In the genomic region with DNA sequence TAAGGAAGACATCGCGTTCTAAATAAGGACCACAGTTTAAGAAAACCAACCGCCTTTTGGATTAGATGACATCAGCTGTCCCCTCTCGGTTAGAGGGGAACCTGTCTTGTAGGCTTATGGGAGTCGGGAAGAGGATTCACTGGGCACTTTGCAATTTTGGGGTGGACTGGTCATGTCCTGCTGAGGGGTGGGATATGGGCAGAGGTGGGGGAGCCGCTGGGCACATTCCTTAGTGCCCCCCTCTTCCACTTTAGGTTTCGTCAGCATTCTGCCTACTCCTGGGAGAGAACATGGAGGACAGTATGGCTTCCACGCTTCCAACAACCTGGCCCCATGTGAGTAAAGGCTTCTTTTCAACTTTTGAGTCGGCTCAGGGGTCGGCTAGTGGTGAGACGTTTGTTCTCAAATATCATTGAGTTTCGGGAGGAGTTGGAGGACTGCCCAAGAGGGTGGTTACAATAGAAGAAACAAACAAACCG, we compare ENCODE assay signal across 8 mouse cellular contexts. TPM values are rescaled to one million over a fixed set of nuclear protein-coding genes. Genes with fewer than 3 reads are reported as not detected.
DNase-seq lines count a peak whose midpoint lies in the region; ATAC-seq and TF ChIP-seq lines count a peak whose summit lies in the region.

No protein-coding gene starts in this region.

- peak overlapping the region; percentile 35 for H3ac ChIP-seq in myocyte (ENCODE audit: control insufficient read depth, insufficient read length)

- H3K36me3 ChIP-seq in erythroblast, embryonic 14.5 days (ENCODE audit: control insufficient read depth) = peaks cover 40% of the 10 kb centered on the region
- H3K36me3 ChIP-seq in hindbrain, embryonic 16.5 days (ENCODE audit: control insufficient read depth, insufficient read depth, low read length) = peaks cover 33% of the 10 kb centered on the region
- peaks cover 40% of the 10 kb centered on the region for H3K36me3 ChIP-seq in liver, embryonic 12.5 days
- H3K36me3 ChIP-seq in myocyte (ENCODE audit: control insufficient read depth, insufficient read depth) = peaks cover 12% of the 10 kb centered on the region

- H3K9ac ChIP-seq in hindbrain, embryonic 16.5 days (ENCODE audit: low read depth, low read length) = peak overlapping the region; percentile 55
- peak overlapping the region; percentile 79 for H3K9ac ChIP-seq in liver, embryonic 12.5 days

- peak overlapping the region; percentile 69 for H3K4me3 ChIP-seq in erythroblast, embryonic 14.5 days (replicated peaks)
- H3K4me3 ChIP-seq in hindbrain, embryonic 16.5 days (ENCODE audit: low read length) = peak overlapping the region; percentile 52
- H3K4me3 ChIP-seq in liver, embryonic 12.5 days = peak overlapping the region; percentile 71
- peak overlapping the region; percentile 76 for H3K4me3 ChIP-seq in myocyte

- peaks cover 8% of the 10 kb centered on the region for H3K9me3 ChIP-seq in erythroblast, embryonic 14.5 days (ENCODE audit: control insufficient read depth, low read length)
- H3K9me3 ChIP-seq in hindbrain, embryonic 16.5 days (ENCODE audit: control insufficient read depth, low read length) = peaks cover 21% of the 10 kb centered on the region
- peaks cover 16% of the 10 kb centered on the region for H3K9me3 ChIP-seq in liver, embryonic 12.5 days (replicated peaks)

- 34% methylated on average over 13 of the region's 13 CpGs for WGBS in hindbrain, embryonic 16.5 days
- 29% methylated on average over 13 of the region's 13 CpGs for WGBS in liver, embryonic 12.5 days (ENCODE audit: insufficient replicate concordance)

- H3K27ac ChIP-seq in hindbrain, embryonic 16.5 days (ENCODE audit: low read depth, low read length) = peak overlapping the region; percentile 40
- H3K27ac ChIP-seq in liver, embryonic 12.5 days = peak overlapping the region; percentile 62

- TF ChIP-seq POLR2A in myocyte (IDR thresholded peaks at IDR 0.05; ENCODE audit: insufficient read length, low read depth) = no peak

- ATAC-seq in hindbrain, embryonic 16.5 days = peak; percentile 60
- peak; percentile 38 for ATAC-seq in liver, embryonic 12.5 days

- peak overlapping the region; percentile 63 for H3K4me2 ChIP-seq in hindbrain, embryonic 16.5 days (ENCODE audit: low read length)
- H3K4me2 ChIP-seq in liver, embryonic 12.5 days = peak overlapping the region; percentile 80
- H3K4me2 ChIP-seq in myocyte (ENCODE audit: low read depth) = peak overlapping the region; percentile 73

- peak; percentile 16 for DNase-seq in kidney, adult 11 months
- DNase-seq in kidney, adult 18-20 months = no peak
- peak; percentile 76 for DNase-seq in NIH3T3 (ENCODE audit: low read depth)
- DNase-seq in ovary, postnatal 36 days (ENCODE audit: low spot score) = no peak

- H3K27me3 ChIP-seq in erythroblast, embryonic 14.5 days (ENCODE audit: control insufficient read depth) = no peaks in the 10 kb centered on the region
- H3K27me3 ChIP-seq in hindbrain, embryonic 16.5 days (replicated peaks; ENCODE audit: control insufficient read depth, insufficient read depth, low read length) = no peaks in the 10 kb centered on the region
- no peaks in the 10 kb centered on the region for H3K27me3 ChIP-seq in liver, embryonic 12.5 days (replicated peaks)
- no peaks in the 10 kb centered on the region for H3K27me3 ChIP-seq in myocyte (ENCODE audit: control insufficient read depth, insufficient read depth, insufficient read length)

- H3K4me1 ChIP-seq in erythroblast, embryonic 14.5 days (ENCODE audit: control insufficient read depth) = peaks cover 26% of the 10 kb centered on the region
- no peaks in the 10 kb centered on the region for H3K4me1 ChIP-seq in hindbrain, embryonic 16.5 days (ENCODE audit: control insufficient read depth, insufficient read depth, low read depth, low read length)
- peaks cover 19% of the 10 kb centered on the region for H3K4me1 ChIP-seq in liver, embryonic 12.5 days

- H3K79me2 ChIP-seq in myocyte (ENCODE audit: control insufficient read depth, insufficient read depth) = no peaks in the 10 kb centered on the region

TF ChIP-seq in myocyte, 11 proteins besides CTCF, POLR2A, EP300 and RAD21:
- no peak for TF ChIP-seq MYOG (IDR thresholded peaks at IDR 0.05; ENCODE audit: control insufficient read depth in 1 of 3, insufficient read depth in 1 of 3, insufficient read length in 2 of 3, low read depth in 2 of 3)
- TF ChIP-seq E2F4 (IDR thresholded peaks at IDR 0.05; ENCODE audit: insufficient read depth) = no peak
- no peak for TF ChIP-seq USF1 (IDR thresholded peaks at IDR 0.05; ENCODE audit: low read depth)
- TF ChIP-seq REST (IDR thresholded peaks at IDR 0.05; ENCODE audit: insufficient read depth, insufficient read length) = no peak
- no peak for TF ChIP-seq SRF (IDR thresholded peaks at IDR 0.05; ENCODE audit: control insufficient read depth, insufficient read length, low read depth)
- TF ChIP-seq MYOD1 (IDR thresholded peaks at IDR 0.05; ENCODE audit: control insufficient read depth in 1 of 3, insufficient read length in 2 of 3, low read depth in 2 of 3) = no peak
- no peak for TF ChIP-seq TCF12 (IDR thresholded peaks at IDR 0.05; ENCODE audit: insufficient read depth, poor library complexity, severe bottlenecking)

RNA-seq across cellular contexts. Expression of a gene that starts 0.7 kb away (rescaled TPM):
- polyA plus RNA-seq in erythroblast, embryonic 14.5 days (2012) = 0.06 and 0.24 TPM in 2 replicates
- polyA plus RNA-seq in hindbrain, embryonic 16.5 days (2015; fragmentation: Nextera tagmentation; extraction: Ambion mirVana) = 24.7 and 30.6 TPM in 2 replicates
- 16.1 and 16.4 TPM in 2 replicates for polyA plus RNA-seq in liver, embryonic 12.5 days (2016; fragmentation: Nextera tagmentation; extraction: Ambion mirVana)
- 11.4 TPM for polyA plus RNA-seq in myocyte (2012; fragmentation: generic; extraction: Trizol)

RNA-seq across cellular contexts. Expression of a gene that starts 16.6 kb away (rescaled TPM):
- polyA plus RNA-seq in erythroblast, embryonic 14.5 days (2012) = 0.01 TPM in 1 of 2 replicates, not detected in the other
- 23.8 and 31.0 TPM in 2 replicates for polyA plus RNA-seq in hindbrain, embryonic 16.5 days (2015; fragmentation: Nextera tagmentation; extraction: Ambion mirVana)
- 3.8 and 4.6 TPM in 2 replicates for polyA plus RNA-seq in liver, embryonic 12.5 days (2016; fragmentation: Nextera tagmentation; extraction: Ambion mirVana)
- 1.0 TPM for polyA plus RNA-seq in myocyte (2012; fragmentation: generic; extraction: Trizol)

RNA-seq across cellular contexts. Expression of a gene that starts 31.8 kb away (rescaled TPM):
- 0.04 TPM in 1 of 2 replicates, not detected in the other for polyA plus RNA-seq in erythroblast, embryonic 14.5 days (2012)
- 35.3 and 36.2 TPM in 2 replicates for polyA plus RNA-seq in hindbrain, embryonic 16.5 days (2015; fragmentation: Nextera tagmentation; extraction: Ambion mirVana)
- 1.4 and 2.1 TPM in 2 replicates for polyA plus RNA-seq in liver, embryonic 12.5 days (2016; fragmentation: Nextera tagmentation; extraction: Ambion mirVana)
- 0.22 TPM for polyA plus RNA-seq in myocyte (2012; fragmentation: generic; extraction: Trizol)

RNA-seq across cellular contexts. Expression of a gene that starts 45.7 kb away (rescaled TPM):
- polyA plus RNA-seq in erythroblast, embryonic 14.5 days (2012) = 0.02 TPM in 1 of 2 replicates, not detected in the other
- polyA plus RNA-seq in hindbrain, embryonic 16.5 days (2015; fragmentation: Nextera tagmentation; extraction: Ambion mirVana) = 6.8 and 7.1 TPM in 2 replicates
- polyA plus RNA-seq in liver, embryonic 12.5 days (2016; fragmentation: Nextera tagmentation; extraction: Ambion mirVana) = 0.86 and 1.0 TPM in 2 replicates
- 1.2 TPM for polyA plus RNA-seq in myocyte (2012; fragmentation: generic; extraction: Trizol)

Comparison
In these comparisons a context has a peak if more than half of its experiments do, and no peak if none do; other contexts are left out.
1. DNase-seq: peak in kidney, adult 11 months (single experiment) and NIH3T3 (single experiment); none in kidney, adult 18-20 months (single experiment) and ovary, postnatal 36 days (single experiment).
2. RNA of a gene that starts 31.8 kb away (polyA plus RNA-seq): 35.3 to 36.2 TPM in hindbrain, embryonic 16.5 days; 1.4 to 2.1 TPM in liver, embryonic 12.5 days, 0.22 TPM in myocyte (single experiment) and 0.04 TPM in erythroblast, embryonic 14.5 days; every median in the first group is over 10 times any median in the second.
3. Peak in every context shown above with its lines, with median percentiles within 50 percentile points of each other: H3K4me3 ChIP-seq and H3K4me2 ChIP-seq.